Mouse (Mus musculus) kidney, postnatal 0 days (tissue): ENCODE measurements around the gene Tmem258. TPM values are rescaled to one million over a fixed set of nuclear protein-coding genes. Genes with fewer than 3 reads are reported as not detected.

Experiments
- ATAC-seq: fragments of 200-750 bp; cut with Nextera tagmentation; replicated peaks from 2 replicates; pipeline ENCODE4 v1.8.0; 2017; ENCODE audit warnings: low read depth, moderate number of reproducible peaks, moderate TSS enrichment, moderate library complexity; ENCODE audit not compliant: low FRiP score
- DNase-seq: peaks from one replicate; pipeline ENCODE4 v3.0.0-alpha.2; 2016; ENCODE audit warnings: low spot score
- H3K27ac ChIP-seq: fragments of 300-500 bp; sonication (generic); 2 replicates; pipeline ENCODE4 v1.5.1; 2014; ENCODE audit warnings: mild to moderate bottlenecking
- H3K27me3 ChIP-seq: fragments of 300-500 bp; sonication (generic); 2 replicates; pipeline ENCODE4 v1.6.1; 2014; ENCODE audit warnings: low read length, mixed read lengths; ENCODE audit not compliant: insufficient read depth
- H3K36me3 ChIP-seq: fragments of 300-500 bp; sonication (generic); 2 replicates; pipeline ENCODE4 v1.6.1; 2014; ENCODE audit warnings: low read length, mixed read lengths; ENCODE audit not compliant: insufficient read depth
- H3K4me1 ChIP-seq: fragments of 300-500 bp; sonication (generic); replicated peaks from 2 replicates; pipeline ENCODE4 v1.6.1; 2014; ENCODE audit warnings: antibody characterized with exemption, low read length, mixed read lengths; ENCODE audit not compliant: insufficient read depth
- H3K4me2 ChIP-seq: fragments of 300-500 bp; sonication (generic); 2 replicates; pipeline ENCODE4 v1.6.1; 2014; ENCODE audit warnings: mild to moderate bottlenecking, low read length, moderate library complexity, mixed read lengths
- H3K4me3 ChIP-seq: fragments of 300-500 bp; sonication (generic); replicated peaks from 2 replicates; pipeline ENCODE4 v1.5.1; 2014; ENCODE audit warnings: low read depth, low read length
- H3K9ac ChIP-seq: fragments of 300-500 bp; sonication (generic); 2 replicates; pipeline ENCODE4 v1.6.1; 2014; ENCODE audit warnings: low read depth, low read length
- H3K9me3 ChIP-seq: fragments of 300-500 bp; sonication (generic); replicated peaks from 2 replicates; pipeline ENCODE4 v1.6.1; 2016; ENCODE audit warnings: low read length, inconsistent platforms, mixed read lengths
- CTCF ChIP-seq: IDR thresholded peaks from 2 replicates; pipeline ENCODE4 v1.5.1; 2016; ENCODE audit warnings: antibody characterized with exemption, low read depth, mild to moderate bottlenecking, moderate library complexity
- WGBS: fragments of 180-500 bp; shearing (Covaris S2); extraction: QIAGEN DNeasy Blood & Tissue Kit; methylation state at CpG from one replicate; pipeline ENCODE4 v1.1.7; 2014; 5-methylcytosine and 5-hydroxymethylcytosine counted together
- polyA plus RNA-seq: library from polyadenylated mRNA; unstranded; fragments of >200 nt; fragmentation: Nextera tagmentation; extraction: Ambion mirVana; gene quantifications from 2 replicates; pipeline ENCODE4 v1.2.1, GENCODE M21; 2015

The Tmem258 gene
- polyA plus RNA-seq, 1 experiment from 2014 or later = 460 TPM

- Histone ChIP-seq H3K4me1 (no peaks in the 10 kb centered on the region), H3K9ac (no peak overlapping the region), H3K4me3 (no peak overlapping the region), H3K27me3 (no peaks in the 10 kb centered on the region), H3K27ac (no peak overlapping the region), H3K4me2 (no peak overlapping the region), H3K9me3 (no peaks in the 10 kb centered on the region), H3K36me3 (no peaks in the 10 kb centered on the region)
- ATAC-seq (no peak), DNase-seq (no peak)
- TF ChIP-seq CTCF = no peak
- WGBS = 90% methylated on average over 7 of the region's 7 CpGs
These were observed 29.8 kb upstream of the Tmem258 start for GRCm38 (mm10) chr19:10173844-10174539.

GRCm38 (mm10) chr19:10174956-10175355 is 28.9 kb upstream of the Tmem258 start:
- H3K27ac ChIP-seq = no peak overlapping the region
- no peaks in the 10 kb centered on the region for H3K9me3 ChIP-seq
- 81% methylated on average over 4 of the region's 4 CpGs for WGBS
- no peak for DNase-seq
- no peak for TF ChIP-seq CTCF
- no peak for ATAC-seq
- H3K4me3 ChIP-seq = no peak overlapping the region
- no peaks in the 10 kb centered on the region for H3K27me3 ChIP-seq
- no peaks in the 10 kb centered on the region for H3K36me3 ChIP-seq
- no peak overlapping the region for H3K4me2 ChIP-seq
- no peak overlapping the region for H3K9ac ChIP-seq
- no peaks in the 10 kb centered on the region for H3K4me1 ChIP-seq

- H3K9ac ChIP-seq = no peak overlapping the region
- no peaks in the 10 kb centered on the region for H3K4me1 ChIP-seq
- H3K27ac ChIP-seq = no peak overlapping the region
- H3K27me3 ChIP-seq = no peaks in the 10 kb centered on the region
- ATAC-seq = no peak
- no peak overlapping the region for H3K4me3 ChIP-seq
- H3K36me3 ChIP-seq = no peaks in the 10 kb centered on the region
- DNase-seq = no peak
- no peak for TF ChIP-seq CTCF
- H3K4me2 ChIP-seq = no peak overlapping the region
- H3K9me3 ChIP-seq = no peaks in the 10 kb centered on the region
- WGBS = 85% methylated on average over 1 of the region's 1 CpGs
These were observed 27.3 kb upstream of the Tmem258 start for GRCm38 (mm10) chr19:10176477-10176876.

GRCm38 (mm10) chr19:10176941-10177372 is 26.9 kb upstream of the Tmem258 start:
- ATAC-seq (peak; percentile 17; the same call in 1 of the 2 replicates), DNase-seq (peak; percentile 82)
- no peak overlapping the region for H3K4me3 ChIP-seq
- no peak overlapping the region for H3K4me2 ChIP-seq
- no peak overlapping the region for H3K9ac ChIP-seq
- TF ChIP-seq CTCF = no peak
- H3K4me1 ChIP-seq = no peaks in the 10 kb centered on the region
- H3K27ac ChIP-seq = no peak overlapping the region
- 37% methylated on average over 7 of the region's 7 CpGs for WGBS
- no peaks in the 10 kb centered on the region for H3K27me3 ChIP-seq
- H3K36me3 ChIP-seq = no peaks in the 10 kb centered on the region
- H3K9me3 ChIP-seq = no peaks in the 10 kb centered on the region

- ATAC-seq = no peak
- H3K36me3 ChIP-seq = peaks cover 2% of the 10 kb centered on the region; the same call in 1 of the 2 replicates
- no peaks in the 10 kb centered on the region for H3K9me3 ChIP-seq
- H3K27ac ChIP-seq = no peak overlapping the region
- no peak for TF ChIP-seq CTCF
- H3K4me2 ChIP-seq = no peak overlapping the region
- H3K4me3 ChIP-seq = no peak overlapping the region
- 95% methylated on average over 7 of the region's 7 CpGs for WGBS
- H3K4me1 ChIP-seq = peaks cover 6% of the 10 kb centered on the region
- no peak for DNase-seq
- H3K9ac ChIP-seq = no peak overlapping the region
- no peaks in the 10 kb centered on the region for H3K27me3 ChIP-seq
These were observed 22.6 kb upstream of the Tmem258 start for GRCm38 (mm10) chr19:10181225-10181624.

- Histone ChIP-seq H3K9me3 (no peaks in the 10 kb centered on the region), H3K36me3 (peaks cover 11% of the 10 kb centered on the region), H3K9ac (no peak overlapping the region), H3K4me1 (peaks cover 6% of the 10 kb centered on the region), H3K4me3 (peak overlapping the region; percentile 77; the same call in 1 of the 2 replicates), H3K27ac (no peak overlapping the region), H3K27me3 (no peaks in the 10 kb centered on the region), H3K4me2 (peak overlapping the region; percentile 81)
- 34% methylated on average over 7 of the region's 7 CpGs for WGBS
- DNase-seq = no peak
- ATAC-seq = no peak
- no peak for TF ChIP-seq CTCF
These were observed 21.7 kb upstream of the Tmem258 start for GRCm38 (mm10) chr19:10182142-10182541.
